Mouse (Mus musculus) c-Kit-positive CD71-negative TER-119-negative erythroid progenitor cells, embryonic 14.5 days (primary cell): Measurements from ENCODE around the gene Trex2.
"Not testable (repeated sequence)": the region's sequence is repeated elsewhere in the genome, so short reads cannot be mapped to it uniquely, and the experiment has no call there.

Experiments
- DNase-seq: peaks from one replicate; pipeline ENCODE4 v3.0.0-alpha.2; 2013; ENCODE audit warnings: low read depth

The Trex2 gene

DNA sequence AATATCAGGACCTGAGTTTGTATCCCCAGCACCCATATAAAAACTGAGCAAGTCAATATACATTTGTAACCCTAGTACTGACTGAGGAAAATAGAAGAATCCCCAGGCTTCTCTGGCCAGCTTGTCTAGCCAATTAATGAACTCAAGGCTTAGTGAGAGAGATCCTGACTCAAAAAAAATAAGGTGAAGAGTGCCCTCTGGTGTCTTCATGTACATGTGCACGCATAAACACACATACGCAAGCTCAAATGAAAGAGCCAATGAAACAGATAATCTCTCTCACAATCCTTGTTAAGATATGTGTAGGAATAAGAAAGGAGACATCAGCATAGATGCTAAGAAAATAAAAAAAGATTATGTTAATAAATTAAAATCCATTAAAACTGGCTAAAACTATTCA, 5.1 kb downstream of the Trex2 start:
- DNase-seq = no peak

DNA sequence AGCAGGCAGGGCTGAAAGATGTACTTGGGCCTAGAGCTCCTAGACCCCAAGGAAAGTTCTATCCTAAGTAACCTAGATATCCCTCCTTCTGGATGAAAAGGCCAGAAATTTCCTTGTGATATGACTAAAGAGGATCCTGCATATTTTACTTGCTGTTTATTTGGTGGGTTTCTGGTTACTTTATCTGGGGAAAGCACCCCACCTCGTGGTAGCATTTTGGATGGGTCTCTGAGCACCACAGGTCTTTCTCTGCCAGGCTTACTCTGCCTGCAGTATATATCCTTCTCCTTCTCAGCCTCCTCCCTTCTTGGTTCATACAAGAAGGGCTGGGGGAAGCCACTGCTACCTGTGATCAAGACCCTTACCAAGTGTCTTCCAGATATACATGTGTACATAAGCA, 22.4 kb downstream of the Trex2 start:
- DNase-seq = no peak

DNA sequence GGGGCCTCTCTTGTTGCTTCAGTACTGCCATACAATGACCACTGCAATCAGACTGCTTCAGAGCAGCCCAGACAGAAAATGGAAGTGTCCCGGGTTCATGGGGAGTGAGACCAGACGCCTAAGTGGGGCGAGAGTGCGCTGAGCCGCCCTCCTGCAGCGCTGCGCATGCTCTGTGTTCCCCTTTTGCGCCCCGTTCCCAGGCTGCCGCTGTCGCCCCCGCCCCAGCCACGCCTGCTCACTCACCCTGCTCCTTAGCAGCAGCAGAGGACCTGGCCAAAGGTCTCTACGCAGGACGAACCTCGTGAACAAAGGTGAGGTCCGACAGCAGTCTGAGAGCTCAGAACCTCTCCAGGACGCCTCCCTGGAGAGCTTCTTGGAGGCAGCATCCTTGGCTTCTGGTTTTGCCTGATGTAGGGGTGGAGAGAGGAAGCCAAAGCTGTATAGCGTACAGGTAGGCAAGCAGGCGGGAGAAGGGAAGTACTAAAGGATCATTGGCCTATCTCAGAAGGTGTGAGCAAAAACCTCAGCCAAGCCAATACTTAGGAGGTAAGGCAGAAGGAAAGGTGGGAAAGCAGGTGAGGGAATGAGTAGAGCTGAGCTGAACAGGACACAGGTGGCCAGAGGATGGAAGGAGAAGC, 24.1 kb downstream of the Trex2 start, which contains the start of gene Zfp92:
Gene Zfp92, plus strand, starts transcription at position 217 of the 638 bp plus-strand sequence.
- DNase-seq = no peak

DNA sequence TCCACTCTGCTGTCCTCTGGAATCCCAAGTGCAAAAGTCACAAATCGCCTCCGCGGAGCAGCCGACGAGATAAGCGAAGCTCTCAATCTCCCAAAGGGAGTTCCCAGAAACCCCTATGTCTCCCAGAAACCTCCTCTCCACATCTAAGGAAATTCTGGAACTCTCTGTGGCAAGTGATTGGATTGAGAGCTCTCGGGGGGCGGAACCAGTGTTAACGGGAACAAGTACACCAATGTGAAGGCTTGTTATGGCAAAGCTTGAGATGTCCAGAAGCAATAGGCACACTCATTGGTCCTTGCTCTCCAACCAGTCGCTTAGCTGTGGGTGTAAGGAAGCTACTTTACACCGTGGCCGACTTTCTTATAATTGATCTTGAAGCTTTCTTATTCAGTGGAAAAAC, 33.5 kb downstream of the Trex2 start:
- DNase-seq = no peak

DNA sequence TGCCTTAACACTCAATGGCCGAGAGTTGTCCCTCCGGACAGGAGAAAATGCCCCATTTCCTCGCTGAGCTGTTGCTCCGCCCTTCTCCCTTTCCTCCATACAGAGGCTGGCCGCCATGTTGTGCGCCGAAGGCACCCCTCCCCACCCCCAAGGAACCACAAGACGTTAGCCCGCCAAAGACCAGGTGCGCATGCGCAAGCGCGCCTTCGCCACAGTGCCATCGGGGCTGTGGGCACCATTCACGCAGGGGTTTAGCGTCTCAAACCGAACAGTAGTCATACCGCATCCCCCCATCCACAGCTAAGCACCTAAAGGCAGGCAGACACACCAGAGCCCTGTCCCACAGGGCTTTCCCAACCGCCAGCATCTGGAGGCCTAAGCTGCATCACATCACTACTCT, 34.2 kb downstream of the Trex2 start:
- DNase-seq = no peak

DNA sequence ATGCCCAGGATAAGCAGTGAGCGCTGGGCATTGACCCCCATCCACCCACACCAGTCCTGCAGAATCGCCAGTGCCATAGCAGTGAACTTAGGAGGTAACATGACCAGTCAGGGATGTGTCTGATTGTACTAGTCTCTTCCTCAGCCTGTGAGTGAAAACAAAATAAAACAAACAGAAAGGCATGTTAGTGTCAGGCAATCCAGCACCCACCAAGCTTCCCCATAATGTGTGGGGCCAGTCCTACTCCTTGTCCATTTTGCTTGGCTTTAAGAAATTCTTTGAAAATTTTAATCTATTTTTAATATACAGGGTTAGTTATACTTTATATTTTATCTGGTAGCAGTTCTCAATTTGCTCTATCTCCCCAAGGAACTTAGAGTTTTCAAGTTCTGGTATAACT, 36.5 kb downstream of the Trex2 start, which contains the start of gene Gm18336:
Gene Gm18336, minus strand, starts transcription at position 101 of the 400 bp plus-strand sequence.
- DNase-seq = not testable (repeated sequence)

DNA sequence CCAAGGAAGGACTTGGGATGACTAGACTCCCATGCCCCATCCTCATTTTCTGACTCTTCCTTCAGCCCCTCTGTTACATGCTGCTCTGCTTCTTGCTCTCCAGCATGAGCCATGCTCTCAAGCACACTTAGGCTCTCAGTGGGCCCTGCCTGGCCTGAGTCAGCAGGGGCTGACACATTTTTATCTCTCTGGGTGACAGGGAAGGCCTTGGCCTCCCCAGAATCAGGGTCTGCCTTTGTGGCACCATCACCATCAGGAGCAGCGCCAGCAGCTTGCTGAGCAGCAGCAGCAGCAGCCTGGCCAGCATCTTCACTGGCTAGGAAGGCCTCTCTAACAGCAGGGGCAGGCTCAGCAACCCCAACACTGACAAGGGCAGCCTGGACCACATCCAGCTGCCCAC, 38.7 kb downstream of the Trex2 start:
- no peak for DNase-seq

DNA sequence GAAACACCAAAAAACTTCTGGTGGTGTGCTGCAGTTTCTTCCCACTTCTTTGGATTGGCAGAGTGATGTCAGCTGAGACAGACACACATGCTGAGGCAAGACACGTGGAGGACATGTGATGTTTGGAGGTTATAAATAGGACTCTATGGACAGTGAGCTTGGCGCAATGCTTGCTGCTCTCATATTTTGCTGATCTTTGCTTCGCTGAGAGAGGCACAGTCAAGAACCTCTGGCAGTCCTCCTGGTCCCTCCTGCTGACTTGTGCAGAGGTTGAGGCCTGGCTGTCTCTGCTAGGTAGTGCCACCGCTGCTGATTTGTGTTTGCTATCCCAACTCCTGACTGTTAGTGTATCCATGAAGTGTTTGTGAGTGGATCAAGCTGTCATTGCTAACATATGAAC, 43.7 kb downstream of the Trex2 start:
- no peak for DNase-seq

DNA sequence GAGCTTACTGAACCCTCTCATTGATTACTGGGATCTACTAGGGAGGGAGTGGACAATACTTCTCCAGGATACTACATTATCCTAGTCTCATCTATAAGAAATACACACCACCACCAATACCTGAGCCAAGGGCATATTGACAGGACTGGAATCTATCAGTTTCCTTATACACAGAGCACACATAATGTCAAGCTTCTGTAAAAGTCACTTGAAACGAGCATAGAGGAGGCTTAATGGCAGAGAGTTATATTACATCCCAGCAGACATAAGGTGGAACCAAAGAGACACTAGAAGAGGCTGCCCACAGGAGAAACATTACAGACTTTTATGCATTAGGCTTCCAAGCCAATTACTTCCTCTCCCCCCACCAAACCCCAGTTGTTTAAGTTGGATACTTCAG, 50.2 kb downstream of the Trex2 start:
- no peak for DNase-seq

DNA sequence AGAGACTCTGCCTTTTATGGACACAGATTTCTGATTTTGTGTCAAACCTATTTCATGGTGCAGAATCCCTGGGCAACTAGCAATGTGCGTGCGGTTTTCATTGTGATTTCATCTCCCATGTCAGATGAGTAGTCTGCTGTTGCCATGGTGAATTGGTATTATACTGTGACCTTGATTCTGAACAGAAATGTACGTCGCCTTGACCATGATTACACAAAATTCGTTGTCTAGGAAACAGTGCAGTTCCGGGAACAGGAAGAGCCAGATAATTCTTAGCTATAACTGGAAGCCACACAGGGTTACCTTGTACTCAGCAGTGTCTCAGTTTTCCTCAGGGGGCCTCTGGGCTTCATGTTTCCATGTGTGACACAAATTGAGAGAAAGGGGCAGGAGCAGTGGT, 50.7 kb downstream of the Trex2 start:
- DNase-seq = no peak
